Mouse (Mus musculus) regulatory T cell (primary cell): ENCODE data around the gene Cyth4.

Experiments
- in situ Hi-C: fragments of 300-600 bp; cut with MboI, MseI; formaldehyde crosslinking; loops from one replicate; pipeline ENCODE4 v1.15.1; 2025; ENCODE audit warnings: high pct_unique_total_duplicates

Cyth4 gene

DNA sequence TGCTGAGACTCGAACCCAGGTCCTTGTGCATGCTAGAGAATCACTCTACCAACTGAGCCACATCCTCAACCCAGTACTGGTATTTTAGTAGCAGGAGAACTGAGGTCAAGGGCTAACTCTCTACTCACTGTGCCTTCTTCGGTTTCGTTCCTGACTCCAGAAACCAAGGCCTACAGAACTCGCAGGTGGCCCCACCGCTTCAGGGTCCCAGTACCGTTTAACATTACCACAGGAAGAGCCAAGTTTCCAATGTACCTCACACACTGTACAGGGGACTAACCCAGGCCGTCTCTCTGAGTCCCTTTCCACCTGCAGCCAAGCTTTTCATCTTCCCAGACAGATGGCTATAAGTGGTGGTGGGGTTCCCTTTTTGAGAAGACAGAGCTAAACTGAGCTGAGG is 11.4 kb upstream of the Cyth4 start:
- in situ Hi-C loops = loop anchor here (5.0 to 25.0 kb wide), 2 partner anchors 37 to 1477 kb away; no protein-coding TSS in a partner anchor

DNA sequence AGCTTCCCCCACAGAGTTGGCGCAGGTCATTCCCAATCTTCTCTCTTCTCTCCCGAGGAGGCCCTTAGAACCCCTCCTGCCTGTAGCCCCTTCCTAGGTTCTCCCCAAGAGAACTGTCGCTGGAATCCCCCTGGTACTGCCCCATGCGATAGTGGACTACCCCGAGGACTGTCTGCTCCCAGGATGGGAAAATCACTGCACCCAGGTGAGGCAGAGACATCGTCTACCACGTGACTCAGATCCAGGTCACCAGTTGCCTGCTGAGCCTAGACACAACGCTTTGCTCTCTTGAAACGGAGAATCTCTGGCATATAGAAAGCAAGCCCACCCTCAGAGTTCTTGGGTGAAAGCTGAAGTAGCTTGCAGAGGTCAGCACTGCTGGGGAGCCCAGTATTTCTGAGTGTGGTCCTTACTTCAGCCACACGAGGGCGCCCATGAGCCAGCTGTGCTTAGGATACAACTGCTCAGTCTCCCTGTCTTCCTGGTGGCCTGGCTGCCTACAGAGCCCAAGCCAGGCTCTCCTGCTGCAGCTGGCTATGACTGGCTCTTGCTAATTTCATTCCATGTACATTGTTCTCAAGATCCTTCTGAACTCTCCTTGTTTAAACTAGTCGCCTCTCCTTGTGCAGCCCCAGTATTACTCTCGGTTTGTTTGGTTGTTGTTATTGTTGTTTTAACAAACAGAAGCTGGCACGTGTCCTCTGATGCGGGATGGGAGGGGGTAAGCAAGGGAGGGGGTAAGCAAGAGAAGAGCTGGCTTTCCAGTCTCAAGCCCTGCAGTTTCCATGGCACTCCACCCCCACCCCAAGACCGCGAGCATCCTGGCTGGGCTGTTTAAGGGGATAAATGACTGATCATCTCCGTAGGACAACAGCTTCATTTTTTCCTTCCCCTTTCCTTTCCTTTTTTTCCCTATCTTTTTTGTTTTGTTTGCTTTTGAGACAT is 9.5 kb upstream of the Cyth4 start:
- in situ Hi-C loops = loop anchor here (5.0 to 25.0 kb wide), 2 partner anchors 35 to 1475 kb away; no protein-coding TSS in a partner anchor

DNA sequence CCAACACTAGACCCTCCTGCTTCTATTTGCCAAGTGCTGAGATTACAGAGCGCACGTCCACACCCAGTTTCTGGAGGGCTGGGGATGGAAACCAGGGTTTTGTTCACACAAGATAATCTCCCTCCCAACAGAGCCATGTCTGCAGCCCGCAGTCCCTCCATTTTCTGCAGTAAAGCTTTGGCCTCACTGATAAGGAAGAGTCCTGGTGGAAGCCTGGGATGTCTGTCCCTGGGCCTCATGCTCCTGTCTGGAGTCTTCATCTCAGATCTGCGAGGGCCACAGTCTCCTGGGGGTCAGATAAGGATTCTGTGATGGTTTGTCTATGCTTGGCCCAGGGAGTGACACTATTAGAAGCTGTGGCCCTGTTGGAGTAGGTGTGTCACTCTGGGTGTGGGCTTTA is 8.8 kb upstream of the Cyth4 start:
- in situ Hi-C loops = loop anchor here (5.0 to 25.0 kb wide), 2 partner anchors 34 to 1474 kb away; no protein-coding TSS in a partner anchor

DNA sequence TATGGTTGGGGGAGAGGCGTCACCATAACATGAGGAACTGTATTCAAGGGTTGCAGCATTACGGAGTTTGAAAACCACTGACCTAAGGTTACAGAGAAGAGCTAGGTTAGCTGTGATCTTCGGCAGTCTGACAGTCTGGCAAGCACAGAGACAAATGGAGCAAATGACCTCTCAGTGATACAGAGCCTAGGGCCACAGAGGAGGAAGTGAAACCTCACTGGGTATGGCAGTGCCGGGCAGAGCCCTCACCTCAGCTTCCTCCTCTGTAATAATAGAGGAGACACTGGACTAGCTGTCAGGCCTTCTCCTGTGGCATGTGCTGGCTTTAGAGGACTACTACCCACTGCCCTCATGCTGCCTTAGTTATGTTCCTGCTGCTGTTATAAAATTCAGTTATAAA is 7.9 kb upstream of the Cyth4 start:
- in situ Hi-C loops = loop anchor here (5.0 to 25.0 kb wide), 2 partner anchors 33 to 1473 kb away; no protein-coding TSS in a partner anchor

DNA sequence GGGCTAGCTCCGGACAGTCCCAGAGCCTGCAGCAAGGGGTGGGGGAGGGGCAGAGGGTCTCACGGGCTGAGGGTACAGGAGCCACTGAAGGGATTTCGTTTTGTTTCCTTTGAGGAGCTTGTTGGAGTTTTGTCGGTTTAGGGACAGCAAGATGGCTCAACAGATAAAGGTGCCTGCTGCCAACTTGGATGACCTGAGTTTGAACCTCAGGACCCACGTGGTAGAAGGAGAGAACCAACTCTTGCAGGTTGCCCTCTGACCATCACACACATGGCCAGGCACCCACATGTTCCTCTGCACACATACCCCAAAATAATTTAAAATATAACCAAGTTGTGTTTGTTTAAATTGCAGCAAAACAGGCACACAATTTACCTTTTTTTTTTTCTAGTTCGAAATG is 6.9 kb upstream of the Cyth4 start:
- in situ Hi-C loops = loop anchor here (5.0 to 25.0 kb wide), 2 partner anchors 32 to 1472 kb away; no protein-coding TSS in a partner anchor

DNA sequence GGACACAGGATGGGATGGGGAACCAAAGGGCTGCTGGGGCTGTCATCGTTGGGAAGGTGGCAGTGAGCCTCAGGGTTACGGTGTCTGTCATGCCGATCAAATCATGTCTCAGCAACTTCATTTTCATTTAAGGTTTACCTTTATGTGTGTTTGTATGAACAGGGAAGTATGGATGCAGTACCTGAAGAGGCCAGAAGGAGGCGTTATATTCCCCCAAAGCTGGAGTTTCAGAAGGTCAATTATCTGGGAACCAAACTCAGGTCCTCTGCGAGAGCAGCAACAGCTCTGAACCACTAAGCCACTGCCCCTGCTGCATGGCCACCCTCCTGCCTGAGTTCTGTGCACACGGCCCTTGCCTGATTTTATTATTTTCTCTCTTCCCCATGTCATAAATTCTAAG is 6.1 kb upstream of the Cyth4 start:
- in situ Hi-C loops = loop anchor here (25.0 kb wide), 1 partner anchor 1472 kb away; no protein-coding TSS in a partner anchor

DNA sequence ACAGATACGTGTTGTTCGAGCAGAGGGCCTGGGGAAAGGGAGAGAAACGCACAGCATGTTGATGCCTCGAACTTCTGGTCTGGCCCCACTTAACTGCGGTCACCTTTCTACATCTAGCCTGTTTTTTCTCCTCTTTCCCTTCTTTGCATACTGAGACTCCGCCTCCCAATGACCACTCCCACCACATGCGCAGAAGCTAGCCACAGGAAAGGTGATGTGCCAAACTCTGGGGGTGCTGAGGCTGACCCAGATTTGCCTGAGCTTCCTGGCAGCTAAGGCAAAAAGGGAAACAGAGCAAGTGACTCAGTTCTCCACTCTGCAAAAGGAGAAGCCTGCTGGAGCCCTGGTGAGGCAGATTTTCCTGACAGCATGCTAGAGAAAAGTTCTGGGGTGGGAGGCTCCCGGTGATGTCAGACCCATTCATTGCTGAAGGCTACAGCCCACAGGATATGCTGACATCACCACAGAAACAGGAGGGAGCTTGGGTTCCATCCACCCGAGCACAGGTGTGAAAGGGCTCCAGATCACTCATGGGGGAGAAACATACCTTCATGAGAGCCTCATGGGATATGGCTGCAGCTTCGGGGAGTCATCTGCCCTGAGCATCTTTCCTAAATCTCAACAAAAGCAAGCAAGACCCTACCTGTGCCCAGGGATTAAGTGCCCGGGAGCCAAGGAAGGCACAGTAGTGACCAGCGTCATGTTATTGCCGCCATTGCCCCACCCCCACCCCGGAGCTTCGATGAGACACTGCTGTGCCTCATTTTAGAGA is 5.0 kb upstream of the Cyth4 start:
- in situ Hi-C loops = loop anchor here (25.0 kb wide), 1 partner anchor 1470 kb away; no protein-coding TSS in a partner anchor

DNA sequence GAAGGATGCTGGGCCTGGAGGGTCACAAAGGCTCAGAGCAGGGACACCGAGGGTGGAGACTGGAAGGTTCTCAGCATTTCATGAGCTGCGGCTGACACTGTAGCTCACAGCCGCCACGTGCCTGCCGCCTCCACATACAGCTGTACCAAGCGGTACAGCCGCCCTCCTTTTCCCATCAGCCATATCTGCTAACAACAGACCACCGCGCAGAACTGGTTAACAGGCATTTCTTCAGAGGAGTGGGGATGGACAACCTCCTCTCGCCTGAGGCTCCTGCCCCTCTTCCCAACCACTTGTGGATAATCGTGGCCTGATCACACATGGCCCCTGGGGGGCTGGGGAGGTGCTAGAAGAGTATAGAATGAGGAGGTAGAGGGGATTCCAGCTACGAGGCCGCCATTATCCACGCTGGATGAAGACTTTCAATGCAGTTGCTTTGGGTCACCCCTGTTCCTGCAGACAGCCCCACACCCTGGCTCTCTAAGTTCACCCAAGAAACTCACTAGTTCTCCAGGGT is 4.3 kb upstream of the Cyth4 start:
- in situ Hi-C loops = loop anchor here (25.0 kb wide), 1 partner anchor 1470 kb away; no protein-coding TSS in a partner anchor

DNA sequence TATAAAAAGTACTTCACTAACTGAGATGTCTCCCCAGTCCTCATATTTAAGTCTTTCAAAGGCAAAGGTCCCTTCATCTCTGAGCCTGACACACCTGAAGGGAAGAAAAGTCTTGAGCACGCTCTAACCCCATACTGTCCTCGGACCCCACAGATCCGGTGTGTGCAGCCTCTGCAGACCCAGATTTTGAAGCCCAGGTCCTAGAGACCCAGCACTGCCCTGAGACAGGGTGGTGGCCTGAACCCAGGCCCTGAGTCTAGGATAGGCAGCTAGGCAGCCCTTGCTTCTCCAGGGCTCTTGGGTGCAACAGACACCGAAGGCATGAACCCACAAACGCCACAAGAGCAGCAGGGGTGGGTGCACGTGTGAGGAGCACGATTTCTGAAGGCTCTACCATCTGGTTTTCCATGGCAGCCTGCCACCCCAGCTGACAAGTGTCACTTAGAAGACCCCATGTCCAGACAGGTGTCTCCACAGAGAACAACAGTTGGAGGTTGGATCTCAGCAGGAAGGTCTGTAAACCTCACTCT is 2.9 kb upstream of the Cyth4 start:
- in situ Hi-C loops = loop anchor here (25.0 kb wide), 1 partner anchor 1468 kb away; no protein-coding TSS in a partner anchor

DNA sequence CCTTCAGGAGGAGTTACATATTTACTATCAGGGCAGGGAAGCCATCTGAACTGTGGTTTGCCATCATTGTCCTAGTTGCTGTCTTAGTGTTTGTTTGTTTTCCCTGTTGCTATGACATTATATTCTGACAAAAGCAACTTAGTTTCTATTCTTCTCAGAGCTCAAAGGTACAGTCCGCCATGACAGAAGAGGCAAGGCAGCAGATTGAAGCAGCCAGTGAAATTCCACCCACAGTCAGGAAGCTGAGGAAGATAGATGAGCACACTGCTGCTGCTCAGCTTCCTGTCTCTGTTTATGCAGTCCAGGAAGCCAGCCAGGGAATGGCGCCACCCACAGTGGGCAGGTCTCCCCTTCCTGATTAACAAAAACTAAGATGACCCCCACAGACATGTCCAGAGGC is 2.0 kb upstream of the Cyth4 start:
- in situ Hi-C loops = loop anchor here (25.0 kb wide), 1 partner anchor 1467 kb away; no protein-coding TSS in a partner anchor

DNA sequence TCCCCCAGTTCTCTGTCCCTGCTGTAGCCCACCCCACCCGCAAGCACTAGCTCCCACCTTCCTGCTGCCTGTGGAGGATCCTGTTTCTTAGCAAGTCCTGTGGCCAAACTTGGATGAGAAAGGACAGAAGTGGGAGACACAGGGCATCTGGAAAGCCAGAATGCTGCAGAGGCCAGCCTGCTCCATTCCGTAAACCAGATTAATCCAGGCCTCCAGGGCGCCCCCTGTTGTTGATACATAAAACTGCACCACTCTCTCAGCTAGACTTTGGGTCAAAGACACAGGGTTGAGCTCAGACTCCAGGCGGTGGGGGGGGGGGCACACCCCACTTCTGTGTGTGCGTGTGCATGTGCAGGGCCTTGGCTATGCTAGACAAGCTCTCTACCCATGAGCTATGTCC is 1.4 kb upstream of the Cyth4 start:
- in situ Hi-C loops = loop anchor here (25.0 kb wide), 1 partner anchor 1467 kb away; no protein-coding TSS in a partner anchor

DNA sequence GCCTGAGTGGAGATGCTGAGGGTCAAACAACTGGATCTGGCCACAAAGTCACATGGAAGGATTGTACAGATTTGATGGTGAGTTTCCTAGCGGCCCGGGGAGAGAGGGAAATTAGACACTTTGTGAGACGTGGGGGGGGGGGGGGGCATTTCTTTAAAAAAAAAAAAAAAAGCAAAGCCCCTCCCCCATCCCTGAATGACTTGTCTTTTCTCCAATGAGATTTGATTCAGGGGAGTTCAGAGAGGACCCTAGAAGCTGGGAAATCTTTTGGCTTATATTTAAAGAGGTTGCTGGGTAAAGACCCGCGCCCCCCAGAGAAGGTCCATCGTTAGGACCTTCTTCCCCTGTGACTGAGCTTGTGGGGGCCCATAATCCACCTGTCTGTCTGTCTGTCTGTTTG is 343 bp upstream of the Cyth4 start:
- in situ Hi-C loops = loop anchor here (25.0 kb wide), 1 partner anchor 1466 kb away; no protein-coding TSS in a partner anchor

DNA sequence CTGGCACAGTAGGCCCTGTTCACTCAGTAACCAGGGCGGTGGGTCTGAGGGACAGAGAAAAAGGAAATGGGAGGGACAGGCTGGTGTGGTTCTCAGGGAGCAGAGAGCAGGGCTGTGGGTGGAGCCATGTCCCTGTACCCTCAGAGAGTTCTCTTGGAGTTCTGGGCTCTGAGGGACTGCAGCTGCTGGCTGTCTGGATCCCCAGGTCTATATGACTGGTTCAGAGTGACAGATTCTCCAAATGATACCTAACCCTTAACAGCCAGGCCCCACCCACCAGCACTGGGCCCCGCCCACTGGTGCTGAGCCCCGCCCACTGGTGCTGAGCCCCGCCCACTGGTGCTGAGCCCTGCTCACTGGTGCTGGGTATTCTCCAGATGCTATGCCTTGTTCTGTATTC is 882 bp downstream of the Cyth4 start:
- in situ Hi-C loops = loop anchor here (25.0 kb wide), 1 partner anchor 1465 kb away; no protein-coding TSS in a partner anchor

DNA sequence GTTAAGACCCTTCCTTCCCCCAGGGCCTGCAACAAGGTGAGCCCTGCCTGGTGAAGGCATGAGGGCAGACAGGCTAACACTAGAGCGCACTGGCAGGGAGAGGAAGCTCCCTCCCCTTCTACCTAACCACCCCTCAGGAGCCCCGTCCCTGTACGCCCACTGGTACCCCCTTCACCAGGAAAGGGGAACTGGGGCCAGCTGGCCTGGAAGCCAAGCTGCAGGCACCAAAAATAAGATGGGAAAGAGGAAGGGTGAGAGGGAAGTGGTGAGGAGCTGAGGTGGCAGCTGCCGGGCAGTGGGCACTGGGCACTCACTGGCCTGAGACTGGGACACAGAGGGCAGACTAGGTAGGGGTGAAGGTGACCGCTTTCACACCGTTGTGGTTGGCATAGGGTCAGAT is 2.3 kb downstream of the Cyth4 start:
- in situ Hi-C loops = loop anchor here (25.0 kb wide), 1 partner anchor 1463 kb away; no protein-coding TSS in a partner anchor

DNA sequence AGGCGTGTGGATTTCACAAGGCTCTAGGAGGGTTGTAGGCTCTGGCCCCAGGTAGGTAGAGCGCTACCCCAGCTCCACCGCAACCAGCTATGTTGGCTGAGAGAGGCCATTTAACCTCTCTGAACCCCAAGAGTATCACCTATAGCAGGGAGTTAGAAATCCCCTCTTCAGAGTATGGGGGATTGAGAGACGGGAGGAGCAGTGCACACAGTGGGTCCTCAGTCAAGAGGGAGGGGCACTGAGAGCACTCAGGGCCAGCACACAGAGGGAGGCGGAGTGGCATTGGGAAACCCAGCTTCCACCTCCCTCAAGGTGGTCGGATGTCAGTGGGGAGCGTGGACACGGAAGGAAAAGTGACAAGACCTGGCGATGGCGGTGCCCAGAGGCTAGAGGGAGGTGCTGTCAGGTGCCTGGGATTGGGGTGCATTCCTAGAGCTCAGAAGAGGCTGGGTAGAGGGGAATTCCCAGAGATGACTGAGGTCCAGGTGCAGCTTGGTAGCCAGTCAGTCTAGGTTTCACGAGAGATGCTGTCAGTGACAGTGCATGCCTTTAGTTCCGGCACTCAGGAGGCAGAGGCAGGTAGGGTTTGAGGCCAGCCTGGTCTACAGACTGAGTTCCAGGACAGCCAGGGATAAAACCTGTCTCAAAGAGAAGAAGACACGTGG is 2.8 kb downstream of the Cyth4 start:
- in situ Hi-C loops = loop anchor here (25.0 kb wide), 1 partner anchor 1463 kb away; no protein-coding TSS in a partner anchor

DNA sequence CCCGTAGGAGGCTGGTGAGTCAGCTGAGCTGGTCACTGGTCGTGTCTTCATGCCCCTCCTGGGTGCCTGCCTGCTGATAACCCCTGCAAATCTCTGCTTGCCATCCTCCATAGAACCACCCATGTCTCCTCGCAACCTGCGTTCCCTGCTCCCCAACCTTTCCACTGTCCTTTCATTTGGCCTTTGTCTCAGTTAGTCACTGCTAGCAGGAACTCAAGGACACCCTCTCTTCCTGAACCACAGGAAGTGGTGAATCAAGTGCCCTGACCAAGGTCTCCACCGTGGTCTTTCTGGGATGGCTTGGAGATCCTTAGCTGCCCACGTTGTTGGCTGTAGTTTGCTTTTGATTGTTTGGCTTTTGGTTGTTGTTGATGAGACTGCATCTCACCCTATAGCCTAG is 4.3 kb downstream of the Cyth4 start:
- in situ Hi-C loops = no loop called here

DNA sequence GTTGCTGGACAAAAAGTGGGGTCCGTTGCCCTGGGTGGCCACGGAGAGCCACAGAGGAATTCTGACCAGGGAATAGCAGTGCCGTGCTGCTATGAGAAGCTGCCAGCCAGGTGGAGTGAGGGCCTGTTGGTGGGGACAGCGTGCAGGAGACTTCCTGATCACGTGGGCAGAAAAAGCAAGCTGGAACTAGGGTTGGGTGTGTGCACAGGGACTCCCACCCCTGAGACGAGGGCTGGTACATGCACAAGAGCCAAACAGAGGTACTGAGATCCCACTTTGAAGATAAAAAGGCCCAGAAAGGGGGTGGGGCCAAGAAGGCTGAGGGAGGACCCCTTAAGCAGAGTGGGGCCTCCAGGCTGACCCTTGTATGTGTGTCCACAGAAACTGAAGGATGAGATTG is 7.4 kb downstream of the Cyth4 start:
- in situ Hi-C loops = no loop called here

DNA sequence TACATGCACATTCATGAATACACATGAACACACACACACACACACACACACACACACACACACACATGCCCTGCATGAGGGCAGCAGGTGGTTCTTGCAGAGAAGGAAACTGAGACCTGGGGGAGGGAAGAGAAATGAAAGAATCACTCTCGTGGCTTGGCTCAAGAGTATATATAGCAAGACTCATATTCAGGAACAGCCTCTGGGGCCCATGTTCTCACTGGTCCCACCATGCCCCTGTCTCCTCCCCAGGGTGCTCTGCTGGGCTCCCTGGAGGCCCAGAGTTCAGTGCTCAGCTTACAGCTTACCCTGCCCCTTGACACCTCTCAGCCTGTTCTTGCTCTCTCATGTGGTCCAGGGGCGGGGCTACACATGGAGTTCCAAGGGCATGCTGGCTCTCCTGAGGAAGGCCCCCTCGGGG is 8.5 kb downstream of the Cyth4 start:
- in situ Hi-C loops = no loop called here

DNA sequence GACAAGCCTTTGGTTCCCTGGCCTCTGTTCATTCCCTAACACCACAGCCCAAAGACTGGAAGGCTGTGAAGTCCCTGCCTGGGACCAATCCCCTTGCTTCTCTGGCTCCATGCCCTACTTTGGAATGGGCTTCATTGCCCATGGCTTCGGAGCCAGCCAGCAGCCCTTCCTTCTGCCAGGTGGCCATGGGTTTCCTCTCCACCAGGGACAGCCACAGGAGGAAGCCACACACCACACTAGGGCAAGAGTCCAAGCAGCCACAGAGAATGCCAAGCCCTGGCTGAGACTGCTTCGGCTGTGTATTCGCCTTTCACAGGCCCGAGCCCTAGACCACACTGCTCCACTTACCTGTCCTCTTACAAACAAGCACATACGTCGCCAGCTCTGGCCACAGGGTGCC is 9.2 kb downstream of the Cyth4 start:
- in situ Hi-C loops = no loop called here

DNA sequence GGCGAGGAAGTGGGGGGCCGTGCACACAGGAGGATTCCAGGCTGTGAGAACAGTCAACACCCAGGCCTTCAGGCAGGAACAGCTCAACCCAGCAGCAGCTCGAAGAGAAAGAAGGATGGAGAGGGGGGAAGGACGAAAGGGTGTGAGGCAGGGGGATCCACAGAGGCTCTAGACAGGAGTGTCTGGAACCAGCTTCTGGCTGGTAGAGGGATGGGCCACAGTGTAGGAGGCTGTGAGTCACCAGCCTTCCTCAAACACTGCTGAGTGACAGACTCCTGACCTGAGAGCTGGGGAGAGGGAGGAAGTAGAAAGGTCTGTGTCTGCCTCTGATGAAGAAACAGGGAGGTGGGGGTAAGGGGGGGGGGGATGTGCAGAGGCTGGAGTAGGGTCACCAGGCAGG is 10.6 kb downstream of the Cyth4 start:
- in situ Hi-C loops = no loop called here
